Mouse (Mus musculus) Patski (cell line): ENCODE results near the gene Tns1. TPM values are rescaled to one million over a fixed set of nuclear protein-coding genes. Genes with fewer than 3 reads are reported as not detected.

Source experiments
- ATAC-seq: fragments of 100-300 bp; one replicate; pipeline ENCODE4 v1.8.0; 2021
- CTCF ChIA-PET: fragments of 350-600 bp; sonication (Branson Sonifier 250); formaldehyde crosslinking; loops from one replicate; lab custom pipeline; 2022; ENCODE audit warnings: inconsistent platforms; lab: Charles Lee
- POLR2A ChIA-PET: fragments of 350-600 bp; sonication (Branson Sonifier 250); formaldehyde crosslinking; loops from one replicate; lab custom pipeline; 2022; ENCODE audit warnings: antibody characterized with exemption, inconsistent platforms; lab: Charles Lee
- DNase-seq: peaks from one replicate; pipeline ENCODE4 v3.0.0-alpha.2; 2011; ENCODE audit warnings: low read depth, low spot score
- H3K27me3 ChIP-seq: fragments of 371-371 bp; one replicate; pipeline ENCODE4 v1.5.1; 2021
- CTCF ChIP-seq: fragments of 100-300 bp; IDR thresholded peaks from one replicate; pipeline ENCODE4 v1.5.1; 2021
- in situ Hi-C: fragments of 300-500 bp; cut with MboI; formaldehyde crosslinking; loops from 3 replicates; pipeline ENCODE4 v1.11.1; 2018; ENCODE audit warnings: low pct_unique_long_range_greater_than_20kb, mixed read lengths
- polyA plus RNA-seq: library from polyadenylated mRNA; unstranded; gene quantifications from one replicate; pipeline ENCODE4 v1.2.3, GENCODE M21; 2021

The Tns1 gene
- polyA plus RNA-seq, 1 experiment from 2014 or later: 393 TPM

DNA sequence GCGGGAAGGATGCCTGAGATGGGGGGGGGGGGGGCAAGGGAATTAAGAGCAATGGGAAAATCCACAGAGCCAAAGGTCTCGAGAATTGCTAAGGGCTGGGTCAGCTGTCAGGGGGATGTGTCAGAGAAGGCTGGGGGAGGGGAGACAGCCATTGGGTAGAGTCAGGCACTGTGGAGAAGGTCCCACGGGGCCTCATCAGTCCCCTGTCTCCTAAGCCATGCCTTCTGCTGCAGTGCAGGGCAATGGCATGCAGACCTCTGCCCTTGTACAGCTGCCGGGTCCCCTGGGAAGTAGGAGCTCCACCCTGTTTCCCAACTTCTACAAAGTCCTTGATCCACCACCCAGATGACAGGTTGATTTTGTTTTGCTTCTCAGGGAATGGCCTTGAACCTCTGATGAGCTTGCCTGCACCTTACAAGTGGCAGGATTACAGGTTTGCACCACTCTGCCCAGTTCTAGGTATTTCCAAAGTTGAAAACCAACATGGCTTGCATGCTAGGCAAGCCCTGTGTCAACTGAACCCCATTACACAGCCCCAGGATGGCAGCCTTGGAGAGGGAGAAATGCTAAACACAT lies 98.5 kb downstream of the Tns1 start:
- no peak for ATAC-seq

DNA sequence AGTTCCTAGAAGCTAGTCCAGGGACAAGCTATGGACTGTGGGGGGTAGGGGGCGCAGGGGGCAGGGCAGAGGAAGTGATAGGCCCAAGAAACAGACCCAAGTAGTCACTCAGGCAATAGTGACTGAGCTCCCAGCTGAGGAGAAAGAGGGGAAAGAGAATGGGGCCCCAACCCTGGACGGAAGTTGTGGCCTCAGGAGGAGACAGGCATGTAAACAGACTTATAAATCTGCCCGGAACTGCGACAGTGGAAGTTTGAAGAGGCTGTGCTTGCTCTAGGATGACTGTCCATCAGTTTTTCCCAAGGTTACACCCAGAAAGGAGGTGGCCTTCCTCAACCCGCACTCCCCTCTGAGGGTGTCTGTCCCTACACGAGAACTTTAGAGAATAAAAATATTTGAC lies 99.0 kb downstream of the Tns1 start:
- H3K27me3 ChIP-seq: no peaks in the 10 kb centered on the region
- in situ Hi-C loops: loop anchor here (25.0 kb wide), 1 partner anchor 1188 kb away; no protein-coding TSS in a partner anchor
- DNase-seq (no peak), ATAC-seq (no peak)
- TF ChIP-seq CTCF: no peak
- POLR2A ChIA-PET: interaction anchor here (0.6 to 1.7 kb wide), 3 partner anchors 9 to 44 kb away, joined by 3 to 7 read pairs (median 5); no protein-coding TSS in a partner anchor
- CTCF ChIA-PET: interaction anchor here (1.0 to 1.5 kb wide), 4 partner anchors 8 to 57 kb away, joined by 3 to 4 read pairs (median 4); no protein-coding TSS in a partner anchor

More for the DNA sequence above, 98.5 kb downstream of the Tns1 start:
- CTCF ChIA-PET: interaction anchor here (1.1 to 1.5 kb wide), 4 partner anchors 9 to 30 kb away, joined by 3 read pairs; no protein-coding TSS in a partner anchor
- TF ChIP-seq CTCF: no peak
- no peak for DNase-seq
- H3K27me3 ChIP-seq: no peaks in the 10 kb centered on the region
- POLR2A ChIA-PET: interaction anchor here (0.6 to 13.7 kb wide), 4 partner anchors 8 to 44 kb away, joined by 3 to 201 read pairs (median 6); no protein-coding TSS in a partner anchor
- in situ Hi-C loops: loop anchor here (25.0 kb wide), 1 partner anchor 1188 kb away; no protein-coding TSS in a partner anchor

DNA sequence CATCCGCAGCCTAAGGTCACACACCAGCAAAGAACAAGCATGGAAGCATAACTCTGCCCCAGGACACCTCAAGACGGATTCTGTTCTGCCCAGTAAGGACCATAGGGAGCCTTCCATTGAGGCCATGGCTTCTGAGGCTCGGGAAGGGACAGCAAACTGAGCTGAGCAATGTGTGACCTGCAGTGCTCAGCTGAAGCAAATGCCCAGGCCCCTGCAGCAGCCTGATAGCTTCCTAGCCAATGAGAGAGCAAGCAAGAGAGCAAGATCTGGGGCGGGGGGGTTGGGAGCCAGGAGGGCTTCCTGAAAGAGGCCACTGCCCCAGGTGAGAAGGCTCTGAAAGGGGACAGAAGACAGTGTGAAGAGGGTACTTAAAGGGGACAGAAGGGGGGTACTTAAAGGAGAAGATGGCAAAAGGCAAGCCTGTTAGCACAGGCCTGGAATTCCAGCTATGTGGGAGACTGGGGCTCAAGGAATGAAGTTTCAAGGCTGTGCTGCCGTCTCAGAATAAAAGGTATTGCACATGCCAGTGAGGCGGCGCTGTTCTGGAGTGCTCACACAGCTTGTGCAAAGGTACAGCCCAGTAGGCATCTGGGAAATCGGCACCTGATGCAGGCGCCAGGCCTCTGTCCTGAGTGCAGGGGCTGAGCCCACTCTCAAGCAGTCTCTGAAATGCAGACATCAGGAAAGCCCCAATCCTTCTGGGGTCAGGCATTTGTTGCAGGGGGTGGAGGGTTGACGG lies 99.6 kb downstream of the Tns1 start:
- DNase-seq (no peak), ATAC-seq (no peak)
- no peak for TF ChIP-seq CTCF
- no peaks in the 10 kb centered on the region for H3K27me3 ChIP-seq
- in situ Hi-C loops: loop anchor here (25.0 kb wide), 1 partner anchor 1187 kb away; no protein-coding TSS in a partner anchor
- CTCF ChIA-PET: interaction anchor here (1.0 to 1.4 kb wide), 2 partner anchors 26 to 58 kb away, joined by 4 read pairs; no protein-coding TSS in a partner anchor
- POLR2A ChIA-PET: interaction anchor here (1.5 to 1.7 kb wide), 2 partner anchors 9 to 11 kb away, joined by 5 to 7 read pairs; no protein-coding TSS in a partner anchor

DNA sequence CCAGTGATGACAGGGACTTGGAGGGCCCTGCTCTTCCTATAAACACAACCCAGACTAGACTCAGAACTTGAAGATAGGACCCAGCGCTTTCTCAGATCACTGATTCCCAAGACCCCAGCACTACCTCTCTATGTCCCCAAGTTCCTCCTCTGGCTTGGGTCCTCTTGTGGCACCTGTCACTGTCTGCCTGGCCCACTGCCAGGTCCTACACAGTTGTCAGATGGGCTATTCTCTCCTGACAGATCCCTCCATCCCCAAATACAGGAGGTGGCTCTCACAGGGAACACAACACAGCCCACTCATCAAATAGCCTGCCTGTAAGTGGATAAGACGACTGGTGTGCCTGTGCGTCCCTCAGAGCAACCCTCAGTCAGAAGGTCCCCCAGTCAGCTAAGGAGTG lies 101.3 kb downstream of the Tns1 start:
- in situ Hi-C loops: no loop called here

DNA sequence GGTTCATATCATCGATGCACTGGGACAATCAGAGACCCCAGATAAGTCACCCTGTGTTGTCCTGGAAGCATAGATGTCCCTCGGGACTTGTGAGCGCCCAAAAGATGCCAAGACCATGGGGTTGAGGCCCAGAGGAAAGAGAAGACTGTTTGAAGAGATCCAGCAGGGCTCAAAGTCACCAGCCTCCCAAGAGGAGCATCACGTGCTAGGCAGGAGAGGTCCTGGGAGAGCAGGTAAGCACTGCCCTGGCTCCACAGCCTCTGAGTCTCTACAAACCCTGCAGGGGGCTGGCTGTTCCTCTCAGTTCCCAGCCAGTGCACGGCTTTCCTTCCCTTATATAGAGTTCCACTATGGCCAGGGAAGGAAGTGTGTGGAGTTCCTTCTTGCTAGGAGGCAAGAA lies 101.7 kb downstream of the Tns1 start:
- no peak for TF ChIP-seq CTCF
- no peaks in the 10 kb centered on the region for H3K27me3 ChIP-seq
- DNase-seq: no peak
- POLR2A ChIA-PET: interaction anchor here (1.7 kb wide), 1 partner anchor 9 kb away, joined by 4 read pairs; no protein-coding TSS in a partner anchor
- ATAC-seq: no peak
- CTCF ChIA-PET: interaction anchor here (1.2 kb wide), 1 partner anchor 60 kb away, joined by 6 read pairs; no protein-coding TSS in a partner anchor
- in situ Hi-C loops: no loop called here

More for the DNA sequence above, 101.3 kb downstream of the Tns1 start:
- H3K27me3 ChIP-seq: no peaks in the 10 kb centered on the region
- no peak for ATAC-seq
- no peak for DNase-seq
- POLR2A ChIA-PET: interaction anchor here (1.7 kb wide), 1 partner anchor 13 kb away, joined by 7 read pairs; no protein-coding TSS in a partner anchor
- TF ChIP-seq CTCF: no peak
- CTCF ChIA-PET: interaction anchor here (0.9 kb wide), 1 partner anchor 27 kb away, joined by 3 read pairs; no protein-coding TSS in a partner anchor

DNA sequence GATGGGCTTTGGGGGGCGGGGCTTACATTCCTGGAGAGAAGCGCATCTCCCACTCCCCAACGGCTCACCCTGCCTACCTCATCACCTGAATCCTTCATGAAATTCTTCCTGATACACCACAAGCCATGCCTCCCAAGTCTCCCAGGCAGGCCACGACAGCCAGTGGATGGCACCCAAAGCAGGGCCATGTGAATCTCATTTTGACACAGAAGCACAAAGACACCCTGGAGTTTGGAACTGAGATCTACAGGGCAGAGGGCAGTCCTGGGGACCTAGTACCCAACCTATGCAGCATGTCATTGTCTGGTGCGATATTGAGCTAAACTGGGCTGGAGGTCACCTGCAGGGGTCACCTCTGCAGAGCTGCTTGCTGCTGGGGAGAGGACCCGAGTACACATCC lies 104.0 kb downstream of the Tns1 start:
- in situ Hi-C loops: no loop called here
- ChIA-PET POLR2A (no interaction called here), CTCF (interaction anchor here (1.2 kb wide), 1 partner anchor 13 kb away, joined by 3 read pairs; no protein-coding TSS in a partner anchor)
- DNase-seq (no peak), ATAC-seq (no peak)
- H3K27me3 ChIP-seq: no peaks in the 10 kb centered on the region
- TF ChIP-seq CTCF: no peak

DNA sequence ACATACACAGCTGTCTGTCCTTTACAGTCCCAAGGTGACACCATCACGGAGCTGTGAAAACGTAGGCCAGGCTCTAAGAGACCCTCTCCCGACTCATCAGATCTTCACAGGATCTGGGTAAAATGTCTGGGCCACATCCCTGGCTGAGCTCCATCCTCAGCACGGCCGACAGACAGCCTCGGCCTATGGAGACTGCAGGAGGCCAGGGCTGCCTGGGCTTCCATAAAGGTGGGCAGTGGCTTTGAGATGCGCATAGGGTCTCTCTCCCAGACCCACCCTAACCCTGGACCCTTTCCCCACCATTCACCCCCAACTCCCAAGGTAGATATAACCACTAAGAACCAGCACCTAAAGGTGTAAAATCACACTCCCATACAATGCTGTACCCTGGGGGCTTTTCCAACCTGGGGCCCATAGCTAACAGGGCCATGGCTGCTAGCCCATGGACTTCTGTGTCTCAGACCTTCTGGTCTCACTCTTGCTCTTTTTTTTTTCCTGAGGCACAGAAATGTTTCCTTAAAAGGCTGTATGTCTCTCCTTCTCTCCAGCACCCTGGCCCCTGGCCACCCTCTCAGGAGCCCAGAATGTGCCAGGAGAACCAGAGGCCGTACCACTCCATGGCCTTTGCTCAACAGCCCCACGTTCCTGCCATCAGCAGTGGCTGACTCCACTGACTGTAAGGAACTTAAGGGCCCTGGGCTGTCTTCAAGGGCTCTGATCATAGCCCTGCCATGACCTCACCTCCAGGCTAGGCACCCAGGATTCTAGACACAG lies 106.7 kb downstream of the Tns1 start:
- ChIA-PET CTCF (interaction anchor here (1.3 to 1.8 kb wide), 3 partner anchors 8 to 21 kb away, joined by 3 to 6 read pairs (median 5); no protein-coding TSS in a partner anchor), POLR2A (interaction anchor here (1.3 to 2.1 kb wide), 6 partner anchors 10 to 41 kb away, joined by 3 to 8 read pairs (median 5); no protein-coding TSS in a partner anchor)
- no peak for DNase-seq
- H3K27me3 ChIP-seq: no peaks in the 10 kb centered on the region
- no peak for ATAC-seq
- TF ChIP-seq CTCF: no peak
- in situ Hi-C loops: no loop called here

DNA sequence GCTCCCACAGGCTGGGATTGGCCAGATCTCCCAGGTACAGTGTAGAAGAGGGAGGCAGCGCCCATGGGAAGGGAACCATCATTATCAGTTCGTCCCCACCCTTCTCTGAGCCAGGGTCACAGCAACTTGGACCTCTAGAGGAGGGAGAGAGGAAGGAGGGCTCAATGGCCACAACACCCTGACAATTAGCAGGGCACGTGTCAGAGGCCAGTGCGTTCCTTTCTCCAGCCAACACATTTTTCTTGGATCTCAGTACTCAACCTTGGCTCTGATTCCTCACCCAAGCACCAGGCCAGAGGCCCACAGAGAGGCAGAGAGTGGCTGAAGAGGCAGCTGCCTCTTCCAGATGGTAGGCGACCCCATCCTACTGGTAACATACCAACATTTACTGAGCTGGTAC lies 107.6 kb downstream of the Tns1 start:
- ATAC-seq (no peak), DNase-seq (no peak)
- ChIA-PET CTCF (interaction anchor here (1.0 to 1.8 kb wide), 4 partner anchors 8 to 109 kb away, joined by 3 to 6 read pairs (median 4); partner anchors contain the start of gene Rufy4), POLR2A (interaction anchor here (0.8 to 2.1 kb wide), 6 partner anchors 12 to 42 kb away, joined by 3 to 8 read pairs (median 5); no protein-coding TSS in a partner anchor)
- H3K27me3 ChIP-seq: no peaks in the 10 kb centered on the region
- TF ChIP-seq CTCF: no peak
- in situ Hi-C loops: no loop called here

DNA sequence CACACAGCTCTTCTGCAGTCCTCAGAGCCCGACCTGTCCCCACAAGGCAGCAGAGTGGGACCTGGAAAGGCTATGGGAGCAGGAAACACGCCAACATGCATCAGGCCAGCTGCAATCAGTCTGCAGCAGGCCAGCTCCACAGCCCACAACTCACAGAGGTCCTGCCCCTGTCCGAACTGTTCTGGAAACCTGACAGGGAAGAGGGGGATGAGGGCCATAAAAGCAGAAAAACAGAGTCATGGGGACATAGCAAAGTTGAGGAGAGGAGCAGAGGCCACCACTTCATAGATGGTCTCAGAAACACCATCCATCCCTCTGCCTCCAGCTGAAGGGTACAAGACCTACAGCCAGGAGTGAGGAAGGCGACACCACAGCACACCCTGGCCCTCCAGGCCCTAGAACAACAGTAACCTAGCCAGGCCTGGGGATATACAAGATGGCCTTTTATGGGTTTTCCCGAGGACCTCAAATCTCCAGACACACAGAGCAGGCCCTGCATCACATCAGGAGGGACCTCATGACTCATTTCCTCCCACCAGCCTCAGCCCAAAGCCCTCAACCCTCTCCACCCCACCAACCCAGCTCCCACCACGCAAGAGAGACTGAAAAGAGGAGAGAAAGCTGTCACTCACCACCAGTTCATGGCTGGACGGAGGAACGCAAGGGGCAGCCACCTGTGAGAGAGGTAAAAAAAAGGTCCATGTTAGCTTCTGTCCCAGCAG lies 108.6 kb downstream of the Tns1 start:
- no peaks in the 10 kb centered on the region for H3K27me3 ChIP-seq
- no peak for TF ChIP-seq CTCF
- ChIA-PET CTCF (interaction anchor here (1.0 to 1.4 kb wide), 3 partner anchors 12 to 110 kb away, joined by 3 to 4 read pairs (median 3); partner anchors contain the start of gene Rufy4), POLR2A (interaction anchor here (0.7 to 2.1 kb wide), 6 partner anchors 15 to 48 kb away, joined by 3 to 8 read pairs (median 4); no protein-coding TSS in a partner anchor)
- DNase-seq (no peak), ATAC-seq (no peak)
- in situ Hi-C loops: no loop called here
